Mouse (Mus musculus) CH12.LX (cell line): Measurements from ENCODE around the gene Adap1. TPM values are rescaled to one million over a fixed set of nuclear protein-coding genes. Genes with fewer than 3 reads are reported as not detected.

Experiments
- DNase-seq: peaks from one replicate; pipeline ENCODE4 v3.0.0-alpha.2; 2013; ENCODE audit errors: extremely low read depth
- H3K27ac ChIP-seq: 2 replicates; pipeline ENCODE4 v1.5.1; 2012; ENCODE audit warnings: low read depth, mild to moderate bottlenecking, control low read depth, moderate library complexity; ENCODE audit not compliant: insufficient read depth
- H3K27me3 ChIP-seq: replicated peaks from 2 replicates; pipeline ENCODE3; 2012; ENCODE audit warnings: inconsistent platforms
- H3K36me3 ChIP-seq, 2 experiments: replicated peaks in 1 of 2; 2 replicates each; pipeline versions ENCODE3 to v1.6.1; 2012; ENCODE audit warnings: inconsistent platforms in 1 of 2, low read length in 1 of 2, mild to moderate bottlenecking in 1 of 2, mixed read lengths in 1 of 2, moderate library complexity in 1 of 2; ENCODE audit not compliant: control insufficient read depth in 1 of 2, insufficient read depth in 1 of 2
- H3K4me1 ChIP-seq, 2 experiments: 2 replicates each; pipeline ENCODE4 v1.6.1; 2012; ENCODE audit warnings: inconsistent platforms in 1 of 2, moderate library complexity in 1 of 2; ENCODE audit not compliant: insufficient read depth in 2 of 2, control insufficient read depth in 1 of 2
- H3K4me2 ChIP-seq: 2 replicates; pipeline ENCODE4 v1.6.1; 2012; ENCODE audit warnings: low read depth, mild to moderate bottlenecking, control low read depth; ENCODE audit not compliant: poor library complexity, insufficient read depth, severe bottlenecking
- H3K4me3 ChIP-seq, 3 experiments: fragments of 150-350 bp in 1 of 3; sonication (generic) in 1 of 3; replicated peaks in 1 of 3; 2 replicates each; pipeline versions ENCODE3 to v1.5.1; 2011 to 2012; ENCODE audit warnings: low read depth in 2 of 3, low read length in 2 of 3, mild to moderate bottlenecking in 2 of 3, moderate library complexity in 2 of 3, control low read depth in 1 of 3, improper control_type of control experiment in 1 of 3, inconsistent platforms in 1 of 3, mixed read lengths in 1 of 3; ENCODE audit not compliant: poor library complexity in 1 of 3
- H3K79me2 ChIP-seq: replicated peaks from 2 replicates; pipeline ENCODE4 v1.6.1; 2012; ENCODE audit warnings: mild to moderate bottlenecking, moderate library complexity; ENCODE audit not compliant: control insufficient read depth, poor library complexity, insufficient read depth, severe bottlenecking; ENCODE audit errors: extremely low read depth
- H3K9ac ChIP-seq: 2 replicates; pipeline ENCODE4 v1.6.1; 2012; ENCODE audit warnings: low read depth, mild to moderate bottlenecking, control low read depth, moderate library complexity; ENCODE audit not compliant: insufficient read depth
- H3K9me3 ChIP-seq: replicated peaks from 2 replicates; pipeline ENCODE3; 2012; ENCODE audit warnings: low read length, inconsistent platforms, mixed read lengths
- ETS1 ChIP-seq: conservative IDR thresholded peaks from 2 replicates; pipeline ENCODE4 v1.6.1; 2012; ENCODE audit warnings: low read depth, mild to moderate bottlenecking, inconsistent platforms, low read length, improper control_type of control experiment, moderate library complexity
- IRF4 ChIP-seq: IDR thresholded peaks from 2 replicates; pipeline ENCODE4 v1.6.1; 2014; ENCODE audit warnings: low read depth, mild to moderate bottlenecking, inconsistent platforms, low read length, improper control_type of control experiment
- JUN ChIP-seq: IDR thresholded peaks from 2 replicates; pipeline ENCODE4 v1.6.1; 2011; ENCODE audit warnings: low read depth, mild to moderate bottlenecking, low read length, improper control_type of control experiment, moderate library complexity; ENCODE audit not compliant: insufficient read depth
- JUND ChIP-seq: conservative IDR thresholded peaks from 2 replicates; pipeline ENCODE4 v1.6.1; 2011; ENCODE audit warnings: low read depth, low read length, improper control_type of control experiment
- KAT2A ChIP-seq: IDR thresholded peaks from 2 replicates; pipeline ENCODE4 v1.6.1; 2012; ENCODE audit warnings: low read length, improper control_type of control experiment, inconsistent platforms; ENCODE audit not compliant: insufficient replicate concordance
- MAZ ChIP-seq: IDR thresholded peaks from 2 replicates; pipeline ENCODE4 v1.6.1; 2012; ENCODE audit warnings: low read depth, mild to moderate bottlenecking, inconsistent platforms, low read length, improper control_type of control experiment, moderate library complexity
- MEF2A ChIP-seq: IDR thresholded peaks from 2 replicates; pipeline ENCODE4 v1.6.1; 2014; ENCODE audit warnings: low read depth, mild to moderate bottlenecking, inconsistent platforms, low read length, improper control_type of control experiment, borderline replicate concordance
- MXI1 ChIP-seq: IDR thresholded peaks from 2 replicates; pipeline ENCODE4 v1.6.1; 2011; ENCODE audit warnings: mild to moderate bottlenecking, low read depth, low read length, improper control_type of control experiment
- NELFE ChIP-seq: IDR thresholded peaks from 2 replicates; pipeline ENCODE4 v1.6.1; 2011; ENCODE audit warnings: low read depth, low read length, improper control_type of control experiment
- POLR2A ChIP-seq: IDR thresholded peaks from 2 replicates; pipeline ENCODE4 v1.6.1; 2011; ENCODE audit warnings: low read depth, mild to moderate bottlenecking, improper control_type of control experiment, low read length
- RAD21 ChIP-seq: IDR thresholded peaks from 2 replicates; pipeline ENCODE4 v1.6.1; 2011; ENCODE audit warnings: low read depth, mild to moderate bottlenecking, low read length, improper control_type of control experiment, moderate library complexity
- RCOR1 ChIP-seq: conservative IDR thresholded peaks from 2 replicates; pipeline ENCODE4 v1.6.1; 2012; ENCODE audit warnings: low read depth, mild to moderate bottlenecking, inconsistent platforms, low read length, improper control_type of control experiment
- SIN3A ChIP-seq: IDR thresholded peaks from 2 replicates; pipeline ENCODE4 v1.6.1; 2012; ENCODE audit warnings: low read length, improper control_type of control experiment, inconsistent platforms
- SMC3 ChIP-seq: IDR thresholded peaks from 2 replicates; pipeline ENCODE4 v1.6.1; 2011; ENCODE audit warnings: low read depth, low read length, improper control_type of control experiment
- TBP ChIP-seq: conservative IDR thresholded peaks from 2 replicates; pipeline ENCODE4 v1.6.1; 2011; ENCODE audit warnings: low read depth, low read length, improper control_type of control experiment
- ZC3H11A ChIP-seq: IDR thresholded peaks from 2 replicates; pipeline ENCODE4 v1.6.1; 2012; ENCODE audit warnings: low read depth, mild to moderate bottlenecking, inconsistent platforms, low read length, improper control_type of control experiment
- ZKSCAN1 ChIP-seq: IDR thresholded peaks from 2 replicates; pipeline ENCODE4 v1.6.1; 2012; ENCODE audit warnings: low read depth, inconsistent platforms, low read length, improper control_type of control experiment, borderline replicate concordance
- dilution Hi-C: fragments of 300-500 bp; cut with MboI; formaldehyde crosslinking; loops from 2 replicates; pipeline ENCODE4 v1.14.3; 2020; ENCODE audit warnings: low sequenced_read_pairs; ENCODE audit not compliant: extremely low pct_unique_long_range_greater_than_20kb, extremely low pct_ligation_motif_present
- in situ Hi-C: fragments of 300-500 bp; cut with MboI; formaldehyde crosslinking; loops from 3 replicates; pipeline ENCODE4 v1.14.3; 2019; ENCODE audit warnings: low sequenced_read_pairs, low pct_ligation_motif_present, low pct_unique_long_range_greater_than_20kb, mixed read lengths
- polyA plus RNA-seq: library from polyadenylated mRNA; unstranded; fragments of >175 nt; gene quantifications from 2 replicates; pipeline ENCODE4 v1.2.1, GENCODE M21; 2012; ENCODE audit warnings: low read depth; ENCODE audit not compliant: insufficient read length
- total RNA-seq, 2 experiments: library from RNA; depleted of rRNA; stranded (reverse); fragments of 300-350 nt in 1 of 2; fragments of >200 nt in 1 of 2; gene quantifications; 2 replicates each; pipeline ENCODE4 v1.2.3; 2012 to 2014

Gene Adap1
- total and polyA plus RNA-seq, 3 experiments, result 53.9 to 73.2 (median 70.7) TPM

DNA sequence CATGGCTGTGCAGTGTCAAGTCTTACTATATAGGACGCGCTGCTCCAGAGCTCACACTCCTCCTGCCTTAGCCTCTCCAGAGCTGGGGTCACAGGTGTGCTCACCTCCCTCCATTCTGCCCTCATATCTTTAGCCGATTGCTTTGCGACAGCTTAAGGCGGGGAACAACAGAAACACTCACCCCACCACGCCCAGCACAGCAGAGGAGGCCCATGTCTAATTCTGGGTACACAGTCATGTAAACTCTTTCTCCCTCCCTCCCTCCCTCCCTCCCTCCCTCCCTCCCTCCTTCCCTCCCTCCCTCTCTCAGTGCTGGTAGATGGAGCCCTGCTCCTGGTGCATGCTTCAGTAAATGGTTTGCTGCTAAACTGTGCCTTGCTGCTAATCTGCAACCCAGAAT lies 24.3 kb upstream of the Adap1 start:
- Histone ChIP-seq H3K4me1 (peaks cover 18 to 32% of the 10 kb centered on the region in 2 experiments), H3K4me2 (no peak overlapping the region), H3K9me3 (no peaks in the 10 kb centered on the region), H3K27ac (no peak overlapping the region), H3K27me3 (peaks cover 12% of the 10 kb centered on the region), H3K79me2 (no peaks in the 10 kb centered on the region), H3K4me3 (no peak overlapping the region), H3K36me3 (no peaks in the 10 kb centered on the region), H3K9ac (no peak overlapping the region)
- DNase-seq, result no peak
- dilution Hi-C loops, result no loop called here
- no peak for TF ChIP-seq JUN
- TF ChIP-seq ZC3H11A, result no peak
- TF ChIP-seq SIN3A, result no peak
- TF ChIP-seq MXI1, result no peak
- no peak for TF ChIP-seq RAD21
- TF ChIP-seq KAT2A, result no peak
- TF ChIP-seq POLR2A, result no peak
- no peak for TF ChIP-seq SMC3
- no peak for TF ChIP-seq IRF4
- in situ Hi-C loops, result loop anchor here (25.0 kb wide), 1 partner anchor 113 kb away; the partner anchor contains the start of gene 3110082I17Rik

DNA sequence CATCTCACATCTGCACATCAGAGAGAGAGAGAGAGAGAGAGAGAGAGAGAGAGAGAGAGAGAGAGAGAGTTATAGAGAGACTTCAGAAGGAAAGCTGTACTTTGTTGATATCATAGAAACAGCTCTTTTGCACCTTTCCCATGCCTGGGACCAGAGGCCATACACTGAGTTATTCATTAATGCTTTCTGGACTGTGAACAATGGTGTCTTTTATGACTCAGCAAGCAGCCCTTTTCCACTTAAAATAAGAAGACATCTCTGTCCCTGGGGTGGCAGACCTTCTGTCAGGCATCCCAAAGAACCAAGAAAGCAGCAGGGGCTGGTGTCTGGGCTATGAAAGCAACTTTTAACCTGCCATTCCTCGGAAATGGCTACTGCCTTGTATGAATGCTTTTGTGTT lies 21.8 kb upstream of the Adap1 start:
- in situ Hi-C loops, result no loop called here
- Histone ChIP-seq H3K4me3 (no peak overlapping the region), H3K79me2 (peaks cover 11% of the 10 kb centered on the region), H3K4me2 (no peak overlapping the region), H3K9ac (no peak overlapping the region), H3K9me3 (no peaks in the 10 kb centered on the region), H3K4me1 (peaks cover 18 to 32% of the 10 kb centered on the region in 2 experiments), H3K27ac (no peak overlapping the region), H3K27me3 (peaks cover 12% of the 10 kb centered on the region)
- no peak for DNase-seq
- dilution Hi-C loops, result no loop called here
- TF ChIP-seq MXI1, result no peak
- no peak for TF ChIP-seq TBP
- TF ChIP-seq JUND, result no peak
- TF ChIP-seq MEF2A, result no peak
- TF ChIP-seq POLR2A, result no peak
- TF ChIP-seq ZKSCAN1, result no peak
- TF ChIP-seq NELFE, result no peak
- no peak for TF ChIP-seq ETS1
- TF ChIP-seq, all 38 proteins: peak for 0
- H3K36me3 ChIP-seq, result peaks cover 2 to 8% of the 10 kb centered on the region in 2 experiments

DNA sequence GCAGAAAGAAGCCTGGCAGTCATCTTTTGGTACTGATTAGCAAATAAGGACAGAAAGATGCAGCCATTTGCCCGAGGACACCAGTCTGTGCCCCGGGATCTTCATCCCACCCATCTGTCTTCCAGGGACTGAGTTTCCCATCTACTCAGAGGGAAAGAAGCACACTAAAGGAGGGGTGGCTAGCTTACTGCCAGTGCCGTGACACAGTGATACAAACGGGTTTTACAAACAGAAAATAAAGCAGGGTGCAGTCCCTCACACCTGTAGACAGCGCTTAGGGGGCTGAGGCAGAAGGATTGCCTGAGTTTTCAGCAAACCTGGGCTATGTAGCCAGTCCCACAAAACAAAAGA lies 19.9 kb upstream of the Adap1 start:
- TF ChIP-seq TBP, result no peak
- TF ChIP-seq RCOR1, result no peak
- TF ChIP-seq ZC3H11A, result no peak
- 0 out of 2 replicates have a peak, but pooled peaks have one; percentile 2 for TF ChIP-seq MAZ
- TF ChIP-seq POLR2A, result no peak
- TF ChIP-seq NELFE, result 0 out of 2 replicates have a peak, but pooled peaks have one; percentile 33
- no peak for TF ChIP-seq SIN3A
- no peak for DNase-seq
- Histone ChIP-seq H3K36me3 (peaks cover 15 to 23% of the 10 kb centered on the region in 2 experiments), H3K4me3 (peak overlapping the region; percentile 29 to 99 (median 44)), H3K27me3 (peaks cover 12% of the 10 kb centered on the region), H3K4me1 (peaks cover 3 to 15% of the 10 kb centered on the region in 2 experiments; a peak in 3 of 4 replicates), H3K4me2 (peak overlapping the region; percentile 65), H3K27ac (no peak overlapping the region), H3K9ac (peak overlapping the region; percentile 47; the same call in 1 of the 2 replicates), H3K79me2 (peaks cover 11% of the 10 kb centered on the region), H3K9me3 (no peaks in the 10 kb centered on the region)
- in situ Hi-C loops (no loop called here), dilution Hi-C loops (no loop called here)
